Mouse (Mus musculus) Patski (cell line): ENCODE results near the gene Dlat. TPM values are rescaled to one million over a fixed set of nuclear protein-coding genes. Genes with fewer than 3 reads are reported as not detected.

Source experiments
- ATAC-seq: fragments of 100-300 bp; one replicate; pipeline ENCODE4 v1.8.0; 2021
- CTCF ChIA-PET: fragments of 350-600 bp; sonication (Branson Sonifier 250); formaldehyde crosslinking; loops from one replicate; lab custom pipeline; 2022; ENCODE audit warnings: inconsistent platforms; lab: Charles Lee
- POLR2A ChIA-PET: fragments of 350-600 bp; sonication (Branson Sonifier 250); formaldehyde crosslinking; loops from one replicate; lab custom pipeline; 2022; ENCODE audit warnings: antibody characterized with exemption, inconsistent platforms; lab: Charles Lee
- DNase-seq: peaks from one replicate; pipeline ENCODE4 v3.0.0-alpha.2; 2011; ENCODE audit warnings: low read depth, low spot score
- H3K27me3 ChIP-seq: fragments of 371-371 bp; one replicate; pipeline ENCODE4 v1.5.1; 2021
- CTCF ChIP-seq: fragments of 100-300 bp; IDR thresholded peaks from one replicate; pipeline ENCODE4 v1.5.1; 2021
- in situ Hi-C: fragments of 300-500 bp; cut with MboI; formaldehyde crosslinking; loops from 3 replicates; pipeline ENCODE4 v1.11.1; 2018; ENCODE audit warnings: low pct_unique_long_range_greater_than_20kb, mixed read lengths
- polyA plus RNA-seq: library from polyadenylated mRNA; unstranded; gene quantifications from one replicate; pipeline ENCODE4 v1.2.3, GENCODE M21; 2021

The Dlat gene
- polyA plus RNA-seq, 1 experiment from 2014 or later, result 134 TPM

DNA sequence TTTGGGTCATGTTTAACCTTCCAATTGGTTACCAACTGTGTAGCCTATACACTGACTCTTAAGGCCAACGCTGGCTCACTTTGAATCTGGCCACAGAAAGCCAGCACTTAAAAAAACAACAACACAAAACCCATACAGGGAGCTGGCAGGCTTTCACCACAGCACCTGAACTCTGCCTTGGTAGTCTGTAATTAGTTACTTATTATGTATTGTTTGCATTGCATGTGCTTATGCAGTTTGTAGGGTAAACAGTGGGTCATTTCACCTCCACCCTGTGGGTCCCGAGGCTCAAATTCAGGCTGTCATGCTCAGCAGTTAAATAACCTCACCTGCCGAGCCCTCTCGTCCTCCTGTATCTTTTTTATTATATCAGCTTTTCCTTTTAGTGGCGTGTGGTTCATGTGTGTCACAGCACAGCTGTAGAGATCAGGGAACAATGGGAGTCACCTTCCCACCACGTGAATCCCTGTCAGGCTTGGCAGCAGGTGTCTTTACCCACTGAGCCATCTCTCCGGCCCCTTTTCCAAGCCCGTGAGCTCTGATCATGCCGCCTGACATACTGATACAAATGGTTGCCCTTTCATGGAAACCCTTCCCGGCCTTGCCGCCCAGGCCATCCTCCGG is 64.7 kb downstream of the Dlat start:
- in situ Hi-C loops, result loop anchor here (5.0 kb wide), 2 partner anchors 58 to 138 kb away; no protein-coding TSS in a partner anchor
- H3K27me3 ChIP-seq, result no peaks in the 10 kb centered on the region
- ChIA-PET POLR2A (no interaction called here), CTCF (interaction anchor here (0.8 to 3.9 kb wide), 8 partner anchors 8 to 151 kb away, joined by 3 to 15 read pairs (median 7); partner anchors contain the start of genes Pts, Sdhd and Timm8b)
- ATAC-seq (no peak), DNase-seq (no peak)
- TF ChIP-seq CTCF, result no peak

DNA sequence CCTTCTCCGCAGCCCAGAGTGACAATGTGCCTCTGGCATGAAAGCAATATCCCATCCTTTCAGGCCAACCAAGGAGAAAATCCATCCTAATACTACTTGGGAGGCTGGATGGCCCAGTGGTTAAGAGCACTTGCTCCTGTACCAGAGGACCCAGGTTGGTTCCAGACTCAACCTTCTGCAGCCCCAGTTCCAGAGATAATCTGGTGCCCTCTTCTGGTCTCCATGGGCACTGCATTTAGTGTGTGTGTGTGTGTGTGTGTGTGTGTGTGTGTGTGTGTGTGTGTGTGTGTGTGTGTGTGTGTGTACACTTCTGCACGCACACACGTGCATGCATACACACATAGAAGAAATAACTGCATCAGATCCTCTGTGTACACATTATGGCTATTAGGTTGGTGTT is 66.0 kb downstream of the Dlat start:
- H3K27me3 ChIP-seq, result no peaks in the 10 kb centered on the region
- CTCF ChIA-PET, result interaction anchor here (0.8 to 3.9 kb wide), 8 partner anchors 8 to 141 kb away, joined by 3 to 15 read pairs (median 8); partner anchors contain the start of genes Pts, Sdhd and Timm8b
- peak; percentile 83 for TF ChIP-seq CTCF
- DNase-seq (no peak), ATAC-seq (no peak)
- in situ Hi-C loops, result no loop called here
- POLR2A ChIA-PET, result interaction anchor here (1.2 kb wide), 1 partner anchor 65 kb away, joined by 4 read pairs; the partner anchor contains the start of gene Pts

DNA sequence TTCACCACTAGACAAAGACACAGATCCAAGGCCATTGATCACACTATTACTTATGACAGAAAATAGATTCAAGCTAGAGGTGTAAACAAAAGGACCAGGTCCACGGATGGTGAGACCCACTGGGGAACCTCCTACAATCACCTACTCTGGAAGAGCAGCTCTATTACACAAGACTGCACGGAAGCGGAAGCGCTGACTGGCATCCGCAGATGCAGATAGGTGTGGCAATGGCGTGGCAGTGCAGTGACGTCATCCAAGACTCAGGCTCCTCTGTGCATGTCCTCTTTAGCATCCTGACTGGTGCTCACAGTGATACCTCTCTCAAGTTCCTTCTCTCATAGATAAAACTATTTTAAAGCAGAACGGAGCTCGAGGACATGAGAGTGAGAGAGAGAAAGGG is 66.6 kb downstream of the Dlat start:
- ATAC-seq (no peak), DNase-seq (no peak)
- ChIA-PET CTCF (interaction anchor here (0.8 to 3.9 kb wide), 3 partner anchors 9 to 65 kb away, joined by 4 to 13 read pairs (median 7); partner anchors contain the start of gene Pts), POLR2A (interaction anchor here (0.7 to 1.2 kb wide), 2 partner anchors 64 to 1346 kb away, joined by 4 to 9 read pairs; partner anchors contain the start of gene Pts)
- no peak for TF ChIP-seq CTCF
- no peaks in the 10 kb centered on the region for H3K27me3 ChIP-seq
- in situ Hi-C loops, result no loop called here

DNA sequence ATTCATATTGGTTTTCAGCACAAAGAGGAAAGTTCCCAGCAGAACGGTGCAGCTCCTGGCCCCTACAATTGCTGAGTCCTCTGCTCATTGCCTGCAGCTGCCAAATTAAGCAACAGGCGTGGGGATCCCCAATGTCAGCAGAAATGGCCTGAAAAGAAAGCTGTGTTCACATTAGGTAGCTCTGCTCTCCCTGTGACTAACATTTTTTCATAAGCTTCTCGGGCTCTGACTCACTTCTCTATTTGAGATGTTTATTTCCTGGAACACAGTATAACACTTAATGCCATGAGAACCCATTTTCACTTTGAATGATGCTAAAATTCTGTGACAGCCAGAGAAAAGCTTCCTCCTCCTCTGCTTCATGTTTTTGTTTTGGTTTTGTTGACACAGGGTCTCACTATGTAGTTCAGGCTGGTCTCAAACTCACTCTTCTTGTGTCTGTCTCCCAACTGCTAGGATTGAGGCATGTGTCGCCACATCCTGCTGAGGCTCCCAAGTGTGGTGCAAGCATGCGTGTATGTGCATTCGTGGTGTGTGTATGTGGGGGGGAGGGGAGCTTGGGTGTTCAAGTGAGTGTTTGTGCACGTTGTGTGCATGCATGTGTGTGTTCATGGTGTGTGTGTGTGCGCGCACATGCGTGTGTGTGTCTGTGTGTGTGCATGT is 68.6 kb downstream of the Dlat start:
- ChIA-PET CTCF (no interaction called here), POLR2A (interaction anchor here (0.8 to 1.2 kb wide), 3 partner anchors 12 to 63 kb away, joined by 3 read pairs; partner anchors contain the start of genes Pts, Sdhd and Timm8b)
- DNase-seq, result peak; percentile 75
- ATAC-seq, result peak; percentile 86
- in situ Hi-C loops, result no loop called here
- no peak for TF ChIP-seq CTCF
- H3K27me3 ChIP-seq, result no peaks in the 10 kb centered on the region

DNA sequence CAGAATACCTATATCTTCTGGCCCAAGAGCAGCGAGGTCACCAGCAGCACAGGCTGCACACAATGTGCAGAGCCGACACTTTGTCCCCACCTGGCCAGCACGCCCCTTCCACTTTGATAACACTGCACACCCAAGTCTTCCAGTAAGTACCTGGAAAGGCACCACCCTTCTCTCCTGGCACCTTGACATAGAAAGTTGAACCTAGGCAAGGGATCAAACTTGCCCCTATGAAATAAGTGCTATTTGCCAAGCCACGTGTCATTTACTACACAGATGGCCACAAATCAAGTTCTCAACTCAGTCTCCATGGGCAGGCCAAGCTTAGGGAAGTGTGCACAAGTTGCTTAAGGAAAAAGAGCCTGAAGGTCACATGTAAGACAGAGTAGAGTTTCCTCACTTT is 72.6 kb downstream of the Dlat start:
- POLR2A ChIA-PET, result no interaction called here
- no peak for TF ChIP-seq CTCF
- CTCF ChIA-PET, result interaction anchor here (2.8 kb wide), 1 partner anchor 8 kb away, joined by 15 read pairs; no protein-coding TSS in a partner anchor
- DNase-seq (no peak), ATAC-seq (no peak)
- no peaks in the 10 kb centered on the region for H3K27me3 ChIP-seq
- in situ Hi-C loops, result no loop called here

DNA sequence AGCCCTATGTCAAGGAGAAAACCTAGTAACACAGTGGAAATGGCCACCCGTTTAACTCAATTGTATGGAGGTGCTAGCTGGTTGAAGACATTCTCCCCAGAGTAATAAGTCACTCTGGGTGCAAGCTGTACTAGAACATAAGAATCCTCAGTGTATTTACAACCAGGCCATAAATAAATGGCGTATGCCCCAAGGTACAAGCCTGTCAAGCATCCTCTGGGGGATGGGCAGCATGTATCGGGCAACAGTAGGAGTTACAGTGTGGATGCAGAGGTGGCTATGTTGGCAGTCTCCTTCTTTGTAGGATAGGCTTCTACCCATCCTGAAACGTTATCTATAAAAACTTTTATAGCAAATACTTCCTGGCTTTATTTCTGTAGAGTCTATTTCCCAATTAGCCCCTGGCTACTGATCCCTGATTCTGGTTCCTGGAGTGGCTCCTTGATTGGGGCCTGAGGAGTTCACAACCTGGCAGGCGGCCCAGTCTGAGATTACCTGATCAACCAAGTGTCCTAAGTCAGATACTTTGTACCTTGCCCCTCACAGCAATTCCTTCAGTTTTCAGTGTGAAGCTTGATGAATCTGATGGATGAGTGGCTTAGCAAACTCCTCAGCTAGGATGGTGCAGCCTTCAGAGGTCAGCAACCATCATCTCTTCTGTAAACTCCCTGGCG is 74.3 kb downstream of the Dlat start:
- DNase-seq (no peak), ATAC-seq (no peak)
- ChIA-PET POLR2A (no interaction called here), CTCF (interaction anchor here (1.3 to 2.8 kb wide), 2 partner anchors 9 to 10 kb away, joined by 4 to 15 read pairs; no protein-coding TSS in a partner anchor)
- no peaks in the 10 kb centered on the region for H3K27me3 ChIP-seq
- no peak for TF ChIP-seq CTCF
- in situ Hi-C loops, result no loop called here

Other genes starting within 250 kb of the Dlat start
- 0.08 TPM for gene Plet1, start 165.3 kb downstream of the Dlat start, polyA plus RNA-seq
- gene Pts, start 131.1 kb downstream of the Dlat start, polyA plus RNA-seq, result 65.9 TPM
- 3.6 TPM for gene Il18, start 105.0 kb downstream of the Dlat start, polyA plus RNA-seq
- 0.22 TPM for gene Bco2, start 104.6 kb downstream of the Dlat start, polyA plus RNA-seq
- gene Tex12, start 98.5 kb downstream of the Dlat start, polyA plus RNA-seq, result not detected
- gene Sdhd, start 56.0 kb downstream of the Dlat start, polyA plus RNA-seq, result 418 TPM
- gene Timm8b, start 55.9 kb downstream of the Dlat start, polyA plus RNA-seq, result 247 TPM
- 8.2 TPM for gene Pih1d2, start 42.5 kb downstream of the Dlat start, polyA plus RNA-seq
- 25.4 TPM for gene Nkapd1, start 42.3 kb downstream of the Dlat start, polyA plus RNA-seq
- 14.6 TPM for gene Dixdc1, start 79.7 kb upstream of the Dlat start, polyA plus RNA-seq
- 33.1 TPM for gene 2310030G06Rik, start 86.8 kb upstream of the Dlat start, polyA plus RNA-seq
- 1,544 TPM for gene Cryab, start 91.5 kb upstream of the Dlat start, polyA plus RNA-seq
- 12.9 TPM for gene Hspb2, start 92.6 kb upstream of the Dlat start, polyA plus RNA-seq
- 6.5 TPM for gene Fdxacb1, start 108.5 kb upstream of the Dlat start, polyA plus RNA-seq
- 27.5 TPM for gene Alg9, start 115.2 kb upstream of the Dlat start, polyA plus RNA-seq
- 28.6 TPM for gene 1110032A03Rik, start 115.7 kb upstream of the Dlat start, polyA plus RNA-seq
- 34.9 TPM for gene Ppp2r1b, start 185.5 kb upstream of the Dlat start, polyA plus RNA-seq